Mouse (Mus musculus) inflammation-experienced regulatory T-cells, adult 6 months (primary cell): ENCODE measurements around the gene Tprn. TPM values are rescaled to one million over a fixed set of nuclear protein-coding genes. Genes with fewer than 3 reads are reported as not detected.
A peak's percentile ranks its signal among the peaks of the same experiment; 100 is the strongest.

ENCODE experiments used
- ATAC-seq: one replicate; pipeline ENCODE4 v1.8.0; 2017
- polyA plus RNA-seq, 3 experiments: library from polyadenylated mRNA; unstranded; fragments of 100-300 nt; shearing (Covaris generic); gene quantifications; one replicate each; pipeline ENCODE4 v1.2.1; 2017

The Tprn gene
- polyA plus RNA-seq, 3 experiments from 2014 or later = 3.4 to 4.7 (median 3.9) TPM

- no peak for ATAC-seq
Measured at GRCm38 (mm10) chr2:25297093-25297492, 34.7 kb downstream of the Tprn start.

DNA sequence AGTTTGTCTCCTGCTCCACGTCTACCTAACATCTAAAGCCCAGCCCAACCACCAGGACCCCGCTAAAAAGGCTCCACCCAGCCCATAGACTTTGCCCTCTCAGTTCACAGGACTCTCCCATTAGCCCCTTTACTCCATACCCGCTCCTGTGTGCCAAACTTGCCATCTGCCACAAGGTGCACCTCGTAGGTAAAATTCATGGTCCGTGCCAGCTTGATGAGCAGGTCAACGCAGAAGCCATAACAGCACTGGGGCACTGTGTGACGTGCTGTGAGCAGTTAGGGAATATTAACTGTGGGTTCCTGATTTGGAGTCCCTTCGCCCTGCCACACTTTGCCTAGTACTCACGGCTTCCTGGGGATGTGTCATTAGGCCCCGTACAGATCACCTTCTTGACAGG is 35.6 kb downstream of the Tprn start:
- ATAC-seq = no peak

DNA sequence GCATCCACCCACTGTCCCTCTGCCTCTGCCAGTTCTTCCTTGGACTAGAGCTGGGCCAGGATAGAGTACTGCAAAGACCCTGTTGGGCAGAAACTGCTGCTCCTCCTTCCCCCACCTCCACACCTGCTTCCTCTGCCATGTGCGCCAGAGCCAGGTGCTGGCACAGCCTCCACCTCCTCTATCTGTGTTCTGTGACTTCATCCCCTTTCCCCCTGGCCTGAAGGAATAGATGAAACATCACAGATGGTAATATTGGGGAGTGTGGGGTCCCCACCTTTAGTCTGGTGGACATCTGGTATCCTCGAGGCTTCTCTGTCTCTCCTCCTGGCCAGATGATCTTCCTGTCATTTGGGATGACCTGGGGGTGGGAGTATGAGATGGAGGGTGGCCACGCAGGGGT is 41.0 kb downstream of the Tprn start:
- no peak for ATAC-seq

GRCm38 (mm10) chr2:25303931-25304656 is 41.7 kb downstream of the Tprn start:
- ATAC-seq = no peak

- ATAC-seq = peak; percentile 71
Measured at GRCm38 (mm10) chr2:25304657-25305541, 42.5 kb downstream of the Tprn start.

DNA sequence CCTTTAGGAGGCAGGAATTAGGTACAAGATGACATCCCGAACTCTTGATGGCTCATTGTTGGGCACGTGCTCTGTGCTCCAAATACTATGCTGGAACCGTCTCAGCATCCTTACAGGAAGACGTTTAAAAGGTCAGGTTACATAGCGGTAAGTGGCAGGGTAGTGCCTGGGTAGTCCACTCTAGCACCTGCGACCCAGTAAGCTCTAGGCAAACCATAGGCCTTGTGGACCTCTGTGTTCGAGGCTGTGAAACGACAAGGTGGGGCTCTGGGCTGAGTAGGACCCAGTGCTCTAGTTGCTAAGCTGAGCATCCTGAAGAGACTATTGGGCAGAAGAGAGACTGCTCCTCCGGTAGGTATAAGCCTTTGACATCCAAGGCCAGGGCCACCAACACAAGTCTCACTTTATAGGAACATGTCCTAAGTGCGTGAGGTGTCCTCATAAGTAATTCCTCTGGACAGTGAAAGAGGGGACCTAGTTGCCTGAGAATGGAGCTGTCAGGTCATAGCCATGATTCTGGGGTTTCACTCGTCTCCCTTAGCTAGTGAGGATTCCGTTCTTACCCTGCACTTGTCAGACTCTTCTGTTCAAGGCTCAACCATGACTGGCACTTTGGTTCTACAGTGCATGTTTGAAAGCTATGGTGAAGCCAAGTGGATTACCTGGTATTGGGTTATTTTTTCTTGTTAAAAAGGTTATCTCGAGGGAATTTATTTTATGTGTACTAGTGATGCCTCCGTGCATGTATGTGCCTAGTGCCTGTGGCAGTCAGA is 43.4 kb downstream of the Tprn start:
- no peak for ATAC-seq

DNA sequence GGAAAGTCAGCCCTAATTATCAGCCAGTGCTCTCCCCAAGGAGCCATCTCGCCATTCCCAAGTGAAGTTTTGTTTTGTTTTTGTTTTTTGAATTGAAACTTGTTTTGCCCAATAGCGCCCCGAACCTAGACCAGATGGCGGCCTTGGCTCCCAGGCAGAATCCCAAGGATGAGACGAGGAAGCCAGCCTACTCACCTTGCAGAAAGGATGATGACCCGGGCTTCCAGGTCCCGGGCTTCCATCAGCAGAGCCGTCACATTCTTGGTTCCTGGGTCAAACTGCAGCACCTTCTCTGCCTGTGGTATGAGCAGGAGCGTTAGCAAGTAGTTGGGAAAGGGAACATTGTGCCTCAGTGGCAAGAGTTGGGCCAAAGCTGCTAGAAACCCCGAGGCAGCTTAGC is 47.8 kb downstream of the Tprn start:
- ATAC-seq = no peak

- no peak for ATAC-seq
Measured at GRCm38 (mm10) chr2:25310969-25311368, 48.6 kb downstream of the Tprn start.

DNA sequence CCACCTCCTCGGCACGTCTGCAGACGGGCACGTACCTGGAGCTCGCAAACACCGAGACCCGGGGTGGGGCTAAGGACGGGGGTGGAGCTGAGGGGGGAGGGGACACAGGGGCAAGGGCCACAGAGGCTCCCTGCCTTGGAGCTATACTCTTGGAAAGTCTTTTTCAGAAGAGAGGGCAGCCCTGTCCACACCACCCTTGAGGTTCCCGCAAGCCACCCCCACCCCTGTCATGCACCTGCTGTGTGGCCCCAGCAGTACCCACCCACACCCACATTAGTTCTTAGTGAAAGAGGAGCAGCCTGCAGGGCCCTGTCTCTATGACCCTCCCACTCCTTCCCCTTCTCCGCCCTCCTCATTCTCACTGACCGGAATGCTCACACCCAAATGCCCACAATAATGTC is 49.1 kb downstream of the Tprn start:
- ATAC-seq = no peak

DNA sequence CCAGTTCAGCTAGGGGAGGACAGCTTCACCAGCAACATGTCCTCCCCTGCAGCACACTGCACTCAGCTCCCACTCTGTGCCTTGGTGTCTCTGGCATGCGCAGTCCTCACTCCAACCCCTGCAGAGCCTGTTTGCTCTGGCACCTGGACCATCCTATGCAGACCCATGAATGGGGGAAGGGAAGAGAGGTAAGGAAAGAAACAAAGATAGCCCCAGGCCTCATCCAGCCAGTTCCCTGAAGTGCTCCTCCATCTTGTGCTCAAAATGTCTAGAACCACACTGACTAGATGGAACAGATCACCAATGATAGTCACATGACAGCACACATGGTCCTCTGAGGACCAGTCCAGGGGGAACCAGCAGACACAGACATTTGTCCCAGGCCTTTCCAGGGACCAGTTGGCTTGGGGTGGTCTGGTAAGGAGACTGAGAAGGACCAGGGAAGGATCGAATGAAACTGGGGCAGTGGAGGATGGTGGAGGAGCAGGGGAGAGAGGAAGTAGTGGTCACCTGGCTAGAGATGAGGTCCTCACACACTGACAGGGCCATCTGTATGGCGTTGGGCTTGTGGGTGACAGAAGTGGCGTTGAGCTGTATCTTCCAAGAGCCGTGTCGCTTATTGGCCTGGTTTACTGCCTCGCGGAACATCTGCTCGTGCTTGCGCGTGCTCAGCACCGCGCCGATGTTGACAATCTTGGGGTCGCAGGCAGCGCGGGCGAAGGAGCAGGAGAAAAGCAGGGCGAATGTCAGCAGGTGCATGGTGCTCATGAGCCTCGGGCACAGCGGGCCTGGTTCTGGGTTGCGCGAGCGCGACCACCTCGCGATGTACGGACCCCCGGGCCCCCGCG is 55.9 kb downstream of the Tprn start:
- ATAC-seq = no peak

- ATAC-seq = peak; percentile 41
Measured at GRCm38 (mm10) chr2:25318971-25319773, 56.8 kb downstream of the Tprn start, which contains the start of gene Grin1. Gene Grin1 (minus strand): TSS chr2:25319187.

Other genes starting within 250 kb of the Tprn start
- gene Nsmf, start 208.3 kb upstream of the Tprn start, polyA plus RNA-seq = 10 to 100 TPM; 11.3 to 20.4 (median 11.4) TPM
- gene Entpd8, start 182.3 kb upstream of the Tprn start, polyA plus RNA-seq = under 1 TPM in 1 of 3 experiments, not detected in 2; 0.90 TPM
- 1 to 10 TPM in 2 of 3 experiments, under 1 TPM in 1; 0.68 to 4.2 (median 4.2) TPM for gene Noxa1, start 167.5 kb upstream of the Tprn start, polyA plus RNA-seq
- gene Nrarp, start 81.9 kb upstream of the Tprn start, polyA plus RNA-seq = 1 to 10 TPM in 1 of 3 experiments, under 1 TPM in 2; 0.54 to 1.2 (median 0.59) TPM
- 10 to 100 TPM; 55.3 to 73.9 (median 67.2) TPM for gene Tor4a, start 65.7 kb upstream of the Tprn start, polyA plus RNA-seq
- gene Nelfb, start 51.1 kb upstream of the Tprn start, polyA plus RNA-seq = 10 to 100 TPM; 46.6 to 50.3 (median 47.0) TPM
- gene Stpg3, start 48.0 kb upstream of the Tprn start, polyA plus RNA-seq = not detected
- gene Fam166a, start 43.9 kb upstream of the Tprn start, polyA plus RNA-seq = not detected
- gene Tubb4b, start 37.9 kb upstream of the Tprn start, polyA plus RNA-seq = 100 to 1,000 TPM in 1 of 3 experiments, 10 to 100 TPM in 2; 90.3 to 208 (median 96.5) TPM
- gene Slc34a3, start 28.3 kb upstream of the Tprn start, polyA plus RNA-seq = not detected
- not detected for gene Rnf224, start 25.8 kb upstream of the Tprn start, polyA plus RNA-seq
- 1 to 10 TPM in 1 of 3 experiments, under 1 TPM in 2; 0.53 to 1.6 (median 0.99) TPM for gene Rnf208, start 20.4 kb upstream of the Tprn start, polyA plus RNA-seq
- gene Cysrt1, start 20.2 kb upstream of the Tprn start, polyA plus RNA-seq = not detected
- gene AL732309.1, start 15.8 kb upstream of the Tprn start, polyA plus RNA-seq = 1 to 10 TPM; 2.3 to 9.2 (median 4.0) TPM
- gene Tmem203, start 7.2 kb upstream of the Tprn start, polyA plus RNA-seq = 10 to 100 TPM in 1 of 3 experiments, 1 to 10 TPM in 2; 8.3 to 13.7 (median 8.7) TPM
- gene Ssna1, start 9.8 kb downstream of the Tprn start, polyA plus RNA-seq = 100 to 1,000 TPM; 111 to 156 (median 121) TPM
- gene Anapc2, start 9.9 kb downstream of the Tprn start, polyA plus RNA-seq = 10 to 100 TPM; 29.3 to 44.6 (median 39.2) TPM
- not detected for gene Tmem210, start 25.5 kb downstream of the Tprn start, polyA plus RNA-seq
- not detected for gene Lrrc26, start 27.3 kb downstream of the Tprn start, polyA plus RNA-seq
- not detected for gene Grin1, start 56.6 kb downstream of the Tprn start, polyA plus RNA-seq
- gene Man1b1, start 69.7 kb downstream of the Tprn start, polyA plus RNA-seq = 10 to 100 TPM; 21.2 to 24.3 (median 23.1) TPM
- 10 to 100 TPM; 10.2 to 24.6 (median 21.1) TPM for gene Dpp7, start 93.7 kb downstream of the Tprn start, polyA plus RNA-seq
- gene Uap1l1, start 103.1 kb downstream of the Tprn start, polyA plus RNA-seq = 10 to 100 TPM; 12.2 to 20.6 (median 18.3) TPM
- gene Sapcd2, start 109.7 kb downstream of the Tprn start, polyA plus RNA-seq = 10 to 100 TPM in 1 of 3 experiments, under 1 TPM in 2; 0.44 to 10.5 (median 0.80) TPM
- 1 to 10 TPM in 1 of 3 experiments, under 1 TPM in 1, not detected in 1; 0.49 to 1.3 TPM for gene Entpd2, start 133.3 kb downstream of the Tprn start, polyA plus RNA-seq
- gene Npdc1, start 136.7 kb downstream of the Tprn start, polyA plus RNA-seq = 1 to 10 TPM; 2.8 to 6.1 (median 6.0) TPM
- gene Fut7, start 160.6 kb downstream of the Tprn start, polyA plus RNA-seq = 10 to 100 TPM in 1 of 3 experiments, 1 to 10 TPM in 2; 4.1 to 14.7 (median 7.2) TPM
- gene Abca2, start 166.1 kb downstream of the Tprn start, polyA plus RNA-seq = 10 to 100 TPM; 31.4 to 59.3 (median 41.8) TPM
- 1 to 10 TPM; 1.2 to 1.9 (median 1.6) TPM for gene Clic3, start 194.2 kb downstream of the Tprn start, polyA plus RNA-seq
- 10 to 100 TPM; 70.4 to 92.1 (median 89.2) TPM for gene Paxx, start 198.5 kb downstream of the Tprn start, polyA plus RNA-seq
- gene Ptgds, start 207.4 kb downstream of the Tprn start, polyA plus RNA-seq = not detected
- gene Lcn12, start 231.3 kb downstream of the Tprn start, polyA plus RNA-seq = not detected
- gene Fbxw5, start 238.1 kb downstream of the Tprn start, polyA plus RNA-seq = 10 to 100 TPM; 49.1 to 88.0 (median 76.8) TPM
- 1 to 10 TPM; 2.1 to 5.1 (median 3.4) TPM for gene C8g, start 239.1 kb downstream of the Tprn start, polyA plus RNA-seq